Mouse (Mus musculus) hindbrain, postnatal 0 days (tissue): ENCODE data around the gene Tbx3. TPM values are rescaled to one million over a fixed set of nuclear protein-coding genes. Genes with fewer than 3 reads are reported as not detected.

ENCODE experiments used
- ATAC-seq: fragments of 200-750 bp; cut with Nextera tagmentation; 2 replicates; pipeline ENCODE4 v1.8.0; 2017; ENCODE audit warnings: mild to moderate bottlenecking, moderate TSS enrichment, moderate library complexity
- DNase-seq: peaks from one replicate; pipeline ENCODE4 v3.0.0-alpha.2; 2015; ENCODE audit warnings: low spot score
- H3K27ac ChIP-seq: fragments of 300-500 bp; sonication (generic); 2 replicates; pipeline ENCODE4 v1.5.1; 2014; ENCODE audit warnings: mild to moderate bottlenecking
- H3K27me3 ChIP-seq: fragments of 300-500 bp; sonication (generic); 2 replicates; pipeline ENCODE4 v1.6.1; 2014; ENCODE audit warnings: low read length, mixed read lengths; ENCODE audit not compliant: insufficient read depth
- H3K36me3 ChIP-seq: fragments of 300-500 bp; sonication (generic); 2 replicates; pipeline ENCODE4 v1.6.1; 2014; ENCODE audit warnings: low read length, mixed read lengths; ENCODE audit not compliant: insufficient read depth
- H3K4me1 ChIP-seq: fragments of 300-500 bp; sonication (generic); 2 replicates; pipeline ENCODE4 v1.6.1; 2014; ENCODE audit warnings: antibody characterized with exemption, low read length, mixed read lengths; ENCODE audit not compliant: insufficient read depth
- H3K4me2 ChIP-seq: fragments of 300-500 bp; sonication (generic); 2 replicates; pipeline ENCODE4 v1.6.1; 2014; ENCODE audit warnings: low read depth, mild to moderate bottlenecking, low read length, moderate library complexity, mixed read lengths
- H3K4me3 ChIP-seq: fragments of 300-500 bp; sonication (generic); 2 replicates; pipeline ENCODE4 v1.5.1; 2014; ENCODE audit warnings: low read length
- H3K9ac ChIP-seq: fragments of 300-500 bp; sonication (generic); replicated peaks from 2 replicates; pipeline ENCODE4 v1.6.1; 2014; ENCODE audit warnings: mild to moderate bottlenecking, low read length, moderate library complexity, mixed read lengths
- H3K9me3 ChIP-seq: fragments of 300-500 bp; sonication (generic); 2 replicates; pipeline ENCODE4 v1.6.1; 2016; ENCODE audit warnings: low read length, mixed read lengths
- CTCF ChIP-seq: IDR thresholded peaks from 2 replicates; pipeline ENCODE4 v1.5.1; 2016; ENCODE audit warnings: antibody characterized with exemption, control low read depth, low read depth
- WGBS: fragments of 180-500 bp; shearing (Covaris S2); extraction: QIAGEN DNeasy Blood & Tissue Kit; methylation state at CpG from one replicate; pipeline ENCODE4 v1.1.7; 2014; 5-methylcytosine and 5-hydroxymethylcytosine counted together
- polyA plus RNA-seq: library from polyadenylated mRNA; unstranded; fragments of >200 nt; fragmentation: Nextera tagmentation; extraction: Ambion mirVana; gene quantifications from 2 replicates; pipeline ENCODE4 v1.2.1, GENCODE M21; 2015
- total RNA-seq: library from RNA; depleted of rRNA; stranded (reverse); fragments of >200 nt; gene quantifications from 2 replicates; pipeline ENCODE4 v1.2.3, GENCODE M21; 2014; rRNA removed

Gene Tbx3
- total and polyA plus RNA-seq, 2 experiments from 2014 or later, result 1.3 to 2.9 TPM

GRCm38 (mm10) chr5:119712679-119713246, 42.3 kb downstream of the Tbx3 start:
- ATAC-seq (0 out of 2 replicates have a peak, but pooled peaks have one; percentile 35), DNase-seq (peak; percentile 88)
- Histone ChIP-seq H3K36me3 (no peaks in the 10 kb centered on the region), H3K9me3 (no peaks in the 10 kb centered on the region), H3K4me3 (no peak overlapping the region), H3K4me1 (no peaks in the 10 kb centered on the region), H3K27ac (no peak overlapping the region), H3K4me2 (0 out of 2 replicates have a peak overlapping the region, but pooled peaks have one; percentile 29), H3K9ac (no peak overlapping the region), H3K27me3 (peaks cover 33% of the 10 kb centered on the region)
- peak; percentile 94 for TF ChIP-seq CTCF
- 11% methylated on average over 22 of the region's 22 CpGs for WGBS

GRCm38 (mm10) chr5:119720471-119721265, 50.2 kb downstream of the Tbx3 start:
- H3K4me1 ChIP-seq, result no peaks in the 10 kb centered on the region
- no peak overlapping the region for H3K27ac ChIP-seq
- DNase-seq, result no peak
- H3K36me3 ChIP-seq, result no peaks in the 10 kb centered on the region
- WGBS, result 29% methylated on average over 11 of the region's 11 CpGs
- no peak for ATAC-seq
- no peak for TF ChIP-seq CTCF
- no peak overlapping the region for H3K4me2 ChIP-seq
- H3K27me3 ChIP-seq, result no peaks in the 10 kb centered on the region
- no peak overlapping the region for H3K9ac ChIP-seq
- no peak overlapping the region for H3K4me3 ChIP-seq
- no peaks in the 10 kb centered on the region for H3K9me3 ChIP-seq

GRCm38 (mm10) chr5:119732978-119733377, 62.5 kb downstream of the Tbx3 start:
- 59% methylated on average over 7 of the region's 7 CpGs for WGBS

More at GRCm38 (mm10) chr5:119732978-119733377, 62.5 kb downstream of the Tbx3 start:
- Histone ChIP-seq H3K27ac (no peak overlapping the region), H3K9ac (no peak overlapping the region), H3K27me3 (no peaks in the 10 kb centered on the region), H3K9me3 (no peaks in the 10 kb centered on the region; the same call in 1 of the 2 replicates), H3K36me3 (no peaks in the 10 kb centered on the region), H3K4me1 (no peaks in the 10 kb centered on the region), H3K4me2 (no peak overlapping the region), H3K4me3 (no peak overlapping the region)
- no peak for DNase-seq
- TF ChIP-seq CTCF, result no peak
- ATAC-seq, result no peak

Other genes starting within 250 kb of the Tbx3 start
- gene Tbx5, start 162.0 kb downstream of the Tbx3 start, total RNA-seq, result not detected in 2 replicates
- gene Tbx5, start 162.0 kb downstream of the Tbx3 start, polyA plus RNA-seq, result 0.04 TPM in 1 of 2 replicates, not detected in the other